Mouse (Mus musculus): Measurements from ENCODE around the gene Bex1. TPM values are rescaled to one million over a fixed set of nuclear protein-coding genes. Genes with fewer than 3 reads are reported as not detected.
"Not testable (repeated sequence)": the region's sequence is repeated elsewhere in the genome, so short reads cannot be mapped to it uniquely, and the experiment has no call there.

Bex1 gene
- 100 and 107 TPM in 2 replicates for polyA plus RNA-seq (2016; fragmentation: Nextera tagmentation; extraction: Ambion mirVana)

GRCm38 (mm10) chrX:136214729-136215677, at the start of gene Bex1, which contains the start of gene Tceal7:
Bex1 (minus strand) TSS chrX:136215513.
Tceal7 (plus strand) TSS chrX:136214779.
- not testable (repeated sequence) for H3K27ac ChIP-seq; H3K4me1 ChIP-seq; H3K36me3 ChIP-seq; H3K9me3 ChIP-seq (replicated peaks)
- 21% methylated on average over 15 of the region's 67 CpGs for WGBS
- DNase-seq (ENCODE audit: low spot score): peak; percentile 30
- H3K27me3 ChIP-seq (ENCODE audit: low read depth, poor library complexity, severe bottlenecking): peaks cover 47% of the 10 kb centered on the region
- H3K4me3 ChIP-seq: peak within 1 kb of the TSS; percentile 47

- Histone ChIP-seq H3K27me3 (ENCODE audit: low read depth, poor library complexity, severe bottlenecking) (peaks cover 74% of the 10 kb centered on the region), H3K9me3 (replicated peaks) (no peaks in the 10 kb centered on the region), H3K36me3 (peaks cover 10% of the 10 kb centered on the region), H3K4me3 (no peak overlapping the region), H3K4me1 (no peaks in the 10 kb centered on the region), H3K27ac (no peak overlapping the region)
- DNase-seq (ENCODE audit: low spot score): no peak
- WGBS: 46% methylated on average over 6 of the region's 6 CpGs
Observed at GRCm38 (mm10) chrX:136252023-136252729, 36.9 kb upstream of the Bex1 start.

GRCm38 (mm10) chrX:136249671-136250070, 34.4 kb upstream of the Bex1 start:
- Histone ChIP-seq H3K9me3 (replicated peaks) (no peaks in the 10 kb centered on the region), H3K4me1 (no peaks in the 10 kb centered on the region), H3K4me3 (no peak overlapping the region), H3K36me3 (peaks cover 17% of the 10 kb centered on the region), H3K27ac (no peak overlapping the region), H3K27me3 (ENCODE audit: low read depth, poor library complexity, severe bottlenecking) (peaks cover 85% of the 10 kb centered on the region)
- no peak for DNase-seq (ENCODE audit: low spot score)
- 81% methylated on average over 7 of the region's 7 CpGs for WGBS

- H3K36me3 ChIP-seq: peaks cover 17% of the 10 kb centered on the region
- no peak for DNase-seq (ENCODE audit: low spot score)
- 82% methylated on average over 6 of the region's 6 CpGs for WGBS
- no peak overlapping the region for H3K4me3 ChIP-seq
- H3K27ac ChIP-seq: no peak overlapping the region
- peaks cover 83% of the 10 kb centered on the region for H3K27me3 ChIP-seq (ENCODE audit: low read depth, poor library complexity, severe bottlenecking)
- no peaks in the 10 kb centered on the region for H3K9me3 ChIP-seq (replicated peaks)
- no peaks in the 10 kb centered on the region for H3K4me1 ChIP-seq
Observed at GRCm38 (mm10) chrX:136248811-136249210, 33.5 kb upstream of the Bex1 start.

- peak; percentile 54 for DNase-seq (ENCODE audit: low spot score)
- Histone ChIP-seq H3K27me3 (ENCODE audit: low read depth, poor library complexity, severe bottlenecking) (peaks cover 80% of the 10 kb centered on the region), H3K27ac (peak overlapping the region; percentile 88), H3K36me3 (peaks cover 17% of the 10 kb centered on the region), H3K4me1 (no peaks in the 10 kb centered on the region), H3K9me3 (replicated peaks) (no peaks in the 10 kb centered on the region), H3K4me3 (peak overlapping the region; percentile 61)
- WGBS: 11% methylated on average over 15 of the region's 15 CpGs
Observed at GRCm38 (mm10) chrX:136245521-136246071, 30.3 kb upstream of the Bex1 start.

- WGBS: 15% methylated on average over 20 of the region's 20 CpGs
- Histone ChIP-seq H3K4me1 (no peaks in the 10 kb centered on the region), H3K36me3 (peaks cover 17% of the 10 kb centered on the region), H3K27me3 (ENCODE audit: low read depth, poor library complexity, severe bottlenecking) (peaks cover 71% of the 10 kb centered on the region), H3K27ac (peak within 1 kb of the TSS; percentile 88), H3K9me3 (replicated peaks) (no peaks in the 10 kb centered on the region), H3K4me3 (peak within 1 kb of the TSS; percentile 61)
- peak; percentile 75 for DNase-seq (ENCODE audit: low spot score)
Observed at GRCm38 (mm10) chrX:136244574-136245229, 29.4 kb upstream of the Bex1 start, which contains the start of gene Tceal9. Tceal9 (plus strand) TSS chrX:136245079.

- Histone ChIP-seq H3K9me3 (replicated peaks) (no peaks in the 10 kb centered on the region), H3K4me1 (no peaks in the 10 kb centered on the region), H3K27ac (no peak overlapping the region), H3K4me3 (no peak overlapping the region), H3K27me3 (ENCODE audit: low read depth, poor library complexity, severe bottlenecking) (peaks cover 67% of the 10 kb centered on the region), H3K36me3 (peaks cover 17% of the 10 kb centered on the region)
- WGBS: 89% methylated on average over 2 of the region's 2 CpGs
- no peak for DNase-seq (ENCODE audit: low spot score)
Observed at GRCm38 (mm10) chrX:136243181-136243580, 27.9 kb upstream of the Bex1 start.

GRCm38 (mm10) chrX:136238118-136238517, 22.8 kb upstream of the Bex1 start:
- Histone ChIP-seq H3K27ac (no peak overlapping the region), H3K9me3 (replicated peaks) (no peaks in the 10 kb centered on the region), H3K36me3 (no peaks in the 10 kb centered on the region), H3K4me3 (no peak overlapping the region), H3K4me1 (no peaks in the 10 kb centered on the region), H3K27me3 (ENCODE audit: low read depth, poor library complexity, severe bottlenecking) (peaks cover 49% of the 10 kb centered on the region)
- DNase-seq (ENCODE audit: low spot score): no peak
- WGBS: 58% methylated on average over 3 of the region's 3 CpGs

- Histone ChIP-seq H3K27me3 (ENCODE audit: low read depth, poor library complexity, severe bottlenecking) (peaks cover 66% of the 10 kb centered on the region), H3K9me3 (replicated peaks) (no peaks in the 10 kb centered on the region), H3K4me1 (no peaks in the 10 kb centered on the region), H3K4me3 (no peak overlapping the region), H3K36me3 (no peaks in the 10 kb centered on the region), H3K27ac (no peak overlapping the region)
- WGBS: 80% methylated on average over 5 of the region's 5 CpGs
- DNase-seq (ENCODE audit: low spot score): no peak
Observed at GRCm38 (mm10) chrX:136227768-136228167, 12.5 kb upstream of the Bex1 start.

GRCm38 (mm10) chrX:136223714-136224113, 8.4 kb upstream of the Bex1 start:
- 86% methylated on average over 6 of the region's 6 CpGs for WGBS
- H3K27me3 ChIP-seq (ENCODE audit: low read depth, poor library complexity, severe bottlenecking): peaks cover 62% of the 10 kb centered on the region

GRCm38 (mm10) chrX:136216303-136216702, 990 bp upstream of the Bex1 start:
- peaks cover 44% of the 10 kb centered on the region for H3K27me3 ChIP-seq (ENCODE audit: low read depth, poor library complexity, severe bottlenecking)
- no peak overlapping the region for H3K27ac ChIP-seq
- no peaks in the 10 kb centered on the region for H3K36me3 ChIP-seq
- H3K4me3 ChIP-seq: no peak overlapping the region
- no peaks in the 10 kb centered on the region for H3K4me1 ChIP-seq
- H3K9me3 ChIP-seq (replicated peaks): no peaks in the 10 kb centered on the region
- WGBS: 75% methylated on average over 1 of the region's 1 CpGs
- DNase-seq (ENCODE audit: low spot score): no peak

More at GRCm38 (mm10) chrX:136223714-136224113, 8.4 kb upstream of the Bex1 start:
- DNase-seq (ENCODE audit: low spot score): no peak
- H3K36me3 ChIP-seq: no peaks in the 10 kb centered on the region
- no peaks in the 10 kb centered on the region for H3K4me1 ChIP-seq
- H3K27ac ChIP-seq: no peak overlapping the region
- H3K4me3 ChIP-seq: no peak overlapping the region
- no peaks in the 10 kb centered on the region for H3K9me3 ChIP-seq (replicated peaks)

GRCm38 (mm10) chrX:136213396-136213795, 1.9 kb downstream of the Bex1 start:
- 60% methylated on average over 2 of the region's 2 CpGs for WGBS
- H3K36me3 ChIP-seq: no peaks in the 10 kb centered on the region
- no peak overlapping the region for H3K4me3 ChIP-seq
- no peaks in the 10 kb centered on the region for H3K4me1 ChIP-seq
- no peak for DNase-seq (ENCODE audit: low spot score)
- peaks cover 46% of the 10 kb centered on the region for H3K27me3 ChIP-seq (ENCODE audit: low read depth, poor library complexity, severe bottlenecking)
- no peak overlapping the region for H3K27ac ChIP-seq
- H3K9me3 ChIP-seq (replicated peaks): no peaks in the 10 kb centered on the region

Data from limb, embryonic 10.5 days (tissue).